ENCODE assay signal across 18 mouse cellular contexts in genomic region chr4:128905251-128905650, GRCm38 (mm10). TPM values are rescaled to one million over a fixed set of nuclear protein-coding genes. Genes with fewer than 3 reads are reported as not detected.
A peak's percentile ranks its signal among the peaks of the same experiment; 100 is the strongest.
DNase-seq lines count a peak whose midpoint lies in the region; ATAC-seq lines count a peak whose summit lies in the region.
"Had no signal": no experiment of that assay in that cellular context is flagged by ENCODE, and none has a peak within 500 bp of the region (broad histone marks: within the 10 kb centered on the region; RNA-seq: fewer than 3 reads in every experiment).

No protein-coding gene starts in this region.

- peak overlapping the region; percentile 80 for H3K27ac ChIP-seq in hindbrain, embryonic 10.5 days
- no peak overlapping the region for H3K27ac ChIP-seq in hindbrain, embryonic 14.5 days
- H3K27ac ChIP-seq in embryonic facial prominence, embryonic 11.5 days (replicated peaks; ENCODE audit: low read depth, low read length) = peak overlapping the region; percentile 67
- peak overlapping the region; percentile 69; the same call in 1 of the 2 replicates for H3K27ac ChIP-seq in limb, embryonic 13.5 days
- H3K27ac ChIP-seq: heart, embryonic 15.5 days; intestine, embryonic 15.5 days; liver, embryonic 12.5 days; stomach, postnatal 0 days had no signal

- peaks cover 45% of the 10 kb centered on the region for H3K36me3 ChIP-seq in hindbrain, embryonic 10.5 days
- H3K36me3 ChIP-seq in hindbrain, embryonic 14.5 days (replicated peaks; ENCODE audit: control insufficient read depth, insufficient read depth) = peaks cover 50% of the 10 kb centered on the region
- peaks cover 2% of the 10 kb centered on the region; the same call in 1 of the 2 replicates for H3K36me3 ChIP-seq in embryonic facial prominence, embryonic 11.5 days (replicated peaks; ENCODE audit: control insufficient read depth, insufficient read depth, low read depth, low read length)
- H3K36me3 ChIP-seq in limb, embryonic 13.5 days = peaks cover 40% of the 10 kb centered on the region
- H3K36me3 ChIP-seq: heart, embryonic 15.5 days; liver, embryonic 12.5 days had no signal

- WGBS in hindbrain, embryonic 10.5 days = 16% methylated on average over 8 of the region's 8 CpGs
- 33% methylated on average over 8 of the region's 8 CpGs for WGBS in hindbrain, embryonic 14.5 days
- WGBS in embryonic facial prominence, embryonic 11.5 days = 11% methylated on average over 8 of the region's 8 CpGs
- WGBS in limb, embryonic 13.5 days = 24% methylated on average over 8 of the region's 8 CpGs

- no peak overlapping the region for H3K4me2 ChIP-seq in hindbrain, embryonic 14.5 days (replicated peaks)
- no peak overlapping the region for H3K4me2 ChIP-seq in embryonic facial prominence, embryonic 11.5 days (ENCODE audit: low read depth, low read length)
- no peak overlapping the region for H3K4me2 ChIP-seq in limb, embryonic 13.5 days (replicated peaks)
- H3K4me2 ChIP-seq: heart, embryonic 15.5 days; intestine, embryonic 15.5 days; liver, embryonic 12.5 days had no signal

- peak; percentile 21 for DNase-seq in hindbrain, embryonic 10.5 days (ENCODE audit: low spot score)
- no peak for DNase-seq in hindbrain, embryonic 14.5 days (ENCODE audit: low spot score)
- peak; percentile 51 for DNase-seq in embryo, embryonic 9.5 days (ENCODE audit: extremely low spot score)
- peak; percentile 29 for DNase-seq in embryonic facial prominence, embryonic 11.5 days (ENCODE audit: low spot score)
- no peak for DNase-seq in thymus, adult 18-20 months
- DNase-seq in frontal cortex, postnatal 14 days (ENCODE audit: low spot score in 2 of 2) = no peak
- DNase-seq: gastrocnemius, postnatal 10 days; heart, adult 18-20 months; kidney, postnatal 14 days; right cerebral cortex, postnatal 25 days; thymus, postnatal 25 days had no signal

- ATAC-seq in hindbrain, embryonic 14.5 days (ENCODE audit: low FRiP score) = no peak
- no peak for ATAC-seq in embryonic facial prominence, embryonic 11.5 days (replicated peaks; ENCODE audit: insufficient number of reproducible peaks, low FRiP score, low TSS enrichment, low read depth)
- no peak for ATAC-seq in limb, embryonic 13.5 days (ENCODE audit: low FRiP score, low read depth)
- ATAC-seq: forebrain, embryonic 16.5 days; intestine, embryonic 15.5 days; liver, embryonic 12.5 days; midbrain, embryonic 16.5 days had no signal

- no peak overlapping the region for H3K9ac ChIP-seq in hindbrain, embryonic 14.5 days
- H3K9ac ChIP-seq in embryonic facial prominence, embryonic 11.5 days (replicated peaks; ENCODE audit: low read length) = no peak overlapping the region; the same call in 1 of the 2 replicates
- peak overlapping the region; percentile 45 for H3K9ac ChIP-seq in limb, embryonic 13.5 days
- H3K9ac ChIP-seq: heart, embryonic 15.5 days; intestine, embryonic 15.5 days; liver, embryonic 12.5 days had no signal

- 0 out of 2 replicates have a peak, but pooled peaks cover 3% of the 10 kb centered on the region for H3K27me3 ChIP-seq in hindbrain, embryonic 10.5 days (ENCODE audit: insufficient read depth, poor library complexity, severe bottlenecking)
- no peaks in the 10 kb centered on the region for H3K27me3 ChIP-seq in hindbrain, embryonic 14.5 days (ENCODE audit: control insufficient read depth, insufficient read depth, low read length)
- no peaks in the 10 kb centered on the region for H3K27me3 ChIP-seq in embryonic facial prominence, embryonic 11.5 days (ENCODE audit: control insufficient read depth, insufficient read depth, low read length)
- H3K27me3 ChIP-seq in limb, embryonic 13.5 days = no peaks in the 10 kb centered on the region
- H3K27me3 ChIP-seq: intestine, embryonic 15.5 days had no signal

- H3K4me1 ChIP-seq in hindbrain, embryonic 10.5 days (replicated peaks) = peaks cover 62% of the 10 kb centered on the region
- peaks cover 9% of the 10 kb centered on the region; the same call in 1 of the 2 replicates for H3K4me1 ChIP-seq in hindbrain, embryonic 14.5 days (replicated peaks; ENCODE audit: control insufficient read depth, insufficient read depth, low read length)
- H3K4me1 ChIP-seq in embryonic facial prominence, embryonic 11.5 days (ENCODE audit: control insufficient read depth, insufficient read depth, low read length) = peaks cover 23% of the 10 kb centered on the region
- H3K4me1 ChIP-seq in limb, embryonic 13.5 days = peaks cover 49% of the 10 kb centered on the region
- H3K4me1 ChIP-seq: liver, embryonic 12.5 days had no signal

- H3K9me3 ChIP-seq in hindbrain, embryonic 10.5 days = no peaks in the 10 kb centered on the region
- no peaks in the 10 kb centered on the region for H3K9me3 ChIP-seq in hindbrain, embryonic 14.5 days (ENCODE audit: control insufficient read depth, low read length)
- no peaks in the 10 kb centered on the region for H3K9me3 ChIP-seq in embryonic facial prominence, embryonic 11.5 days (replicated peaks; ENCODE audit: control insufficient read depth, low read length)
- H3K9me3 ChIP-seq in limb, embryonic 13.5 days = no peaks in the 10 kb centered on the region
- H3K9me3 ChIP-seq: heart, embryonic 15.5 days; intestine, embryonic 15.5 days; liver, embryonic 12.5 days had no signal

- no peak overlapping the region for H3K4me3 ChIP-seq in hindbrain, embryonic 10.5 days
- no peak overlapping the region for H3K4me3 ChIP-seq in hindbrain, embryonic 14.5 days (replicated peaks; ENCODE audit: low read length)
- H3K4me3 ChIP-seq in embryonic facial prominence, embryonic 11.5 days (ENCODE audit: low read depth, low read length) = no peak overlapping the region
- no peak overlapping the region for H3K4me3 ChIP-seq in limb, embryonic 13.5 days
- H3K4me3 ChIP-seq: heart, embryonic 15.5 days; intestine, embryonic 15.5 days; liver, embryonic 12.5 days had no signal

RNA-seq across cellular contexts. Expression of gene Trim62, which starts 21.9 kb away (rescaled TPM):
- 12.1 and 14.5 TPM in 2 replicates for polyA plus RNA-seq in hindbrain, embryonic 10.5 days (2016; fragmentation: Nextera tagmentation; extraction: Ambion mirVana)
- 31.9 and 35.5 TPM in 2 replicates for polyA plus RNA-seq in hindbrain, embryonic 14.5 days (2014; fragmentation: Nextera tagmentation; extraction: Ambion mirVana)
- 13.9 and 14.6 TPM in 2 replicates for polyA plus RNA-seq in embryonic facial prominence, embryonic 11.5 days (2014; fragmentation: Nextera tagmentation; extraction: Ambion mirVana)
- polyA plus RNA-seq in limb, embryonic 13.5 days (2015; fragmentation: Nextera tagmentation; extraction: Ambion mirVana) = 6.7 and 7.6 TPM in 2 replicates

RNA-seq across cellular contexts. Expression of gene Azin2, which starts 57.0 kb away (rescaled TPM):
- polyA plus RNA-seq in hindbrain, embryonic 10.5 days (2016; fragmentation: Nextera tagmentation; extraction: Ambion mirVana) = 11.8 and 15.0 TPM in 2 replicates
- 14.6 and 20.1 TPM in 2 replicates for polyA plus RNA-seq in hindbrain, embryonic 14.5 days (2014; fragmentation: Nextera tagmentation; extraction: Ambion mirVana)
- 14.0 and 14.6 TPM in 2 replicates for polyA plus RNA-seq in embryonic facial prominence, embryonic 11.5 days (2014; fragmentation: Nextera tagmentation; extraction: Ambion mirVana)
- 31.9 and 32.3 TPM in 2 replicates for polyA plus RNA-seq in limb, embryonic 13.5 days (2015; fragmentation: Nextera tagmentation; extraction: Ambion mirVana)

Comparison
In these comparisons a context has a peak if more than half of its experiments do, and no peak if none do; other contexts are left out.
1. DNase-seq: peak in hindbrain, embryonic 10.5 days (single experiment), embryo, embryonic 9.5 days (single experiment) and embryonic facial prominence, embryonic 11.5 days (single experiment); none in hindbrain, embryonic 14.5 days (single experiment), thymus, adult 18-20 months (0 of 2) and frontal cortex, postnatal 14 days (0 of 2).